Mouse (Mus musculus): ENCODE data around the gene Abcc9.

The Abcc9 gene

DNA sequence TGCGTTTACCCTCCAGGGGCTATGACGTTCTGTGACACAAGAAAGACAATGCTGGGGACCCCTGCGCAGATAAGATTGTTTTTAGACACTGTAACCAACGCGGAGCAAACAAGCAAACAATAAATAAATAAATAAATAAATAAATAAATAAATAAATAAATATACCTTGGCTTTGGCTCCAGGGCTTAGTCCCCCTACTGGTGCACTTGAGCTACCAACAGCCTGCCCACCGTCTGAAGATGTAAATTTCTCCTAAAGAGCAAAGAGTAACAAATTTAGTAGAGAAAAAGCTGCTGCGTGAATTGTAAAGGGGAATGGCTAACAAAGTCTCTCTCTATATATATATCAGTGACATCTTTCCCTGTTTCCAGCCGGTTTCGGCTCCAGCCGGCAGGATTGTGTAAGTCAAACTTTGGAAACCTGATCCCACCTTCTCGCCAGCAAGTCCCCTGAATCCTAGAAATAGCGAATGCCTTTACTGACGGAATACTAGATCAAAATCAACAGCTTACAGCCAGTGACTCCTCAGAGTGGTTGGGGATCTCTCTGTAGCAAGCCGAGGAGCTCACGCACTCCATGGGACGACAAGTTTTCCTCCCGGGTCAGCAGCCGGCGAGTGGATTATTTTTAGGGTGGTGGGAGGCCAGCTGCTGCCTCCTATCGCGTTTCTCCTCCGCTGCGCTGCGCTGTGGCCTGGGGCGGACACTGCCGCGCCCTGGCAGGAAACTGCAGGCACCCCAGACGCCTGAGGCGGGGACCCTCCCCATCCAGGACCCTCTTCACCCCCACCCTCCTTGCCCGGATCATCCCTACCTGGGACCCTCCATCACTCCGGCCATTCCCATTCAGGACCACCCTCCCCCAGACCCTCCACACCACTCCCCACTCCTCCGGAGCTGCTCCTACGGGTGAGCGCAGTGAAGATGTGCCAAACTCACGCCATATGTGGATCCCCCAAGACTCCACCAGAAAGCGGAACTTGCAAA, at the start of gene Abcc9:
Gene Abcc9, minus strand, starts transcription at position 664 of the 986 bp plus-strand sequence.
- DNase-seq = peak; percentile 36

DNA sequence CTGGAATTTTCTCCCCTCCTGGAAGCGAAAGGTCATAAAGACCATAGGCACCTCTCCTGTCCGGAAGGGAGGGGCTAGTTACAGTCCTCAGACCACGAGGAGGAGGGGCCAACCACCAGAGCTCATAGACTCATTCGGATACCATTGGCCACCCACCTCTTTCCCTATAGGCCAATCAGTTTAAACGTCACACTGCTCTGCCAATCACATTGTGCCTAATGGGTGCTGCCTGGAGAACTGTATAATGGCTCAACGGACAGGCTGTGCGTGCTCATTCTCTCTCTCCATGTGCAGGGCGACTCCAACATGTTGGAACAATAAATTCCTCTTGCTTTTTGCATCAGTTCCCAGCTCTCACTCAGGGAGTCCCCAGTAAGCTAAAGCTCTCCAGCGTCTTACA, 49.2 kb upstream of the Abcc9 start:
- DNase-seq = no peak

DNA sequence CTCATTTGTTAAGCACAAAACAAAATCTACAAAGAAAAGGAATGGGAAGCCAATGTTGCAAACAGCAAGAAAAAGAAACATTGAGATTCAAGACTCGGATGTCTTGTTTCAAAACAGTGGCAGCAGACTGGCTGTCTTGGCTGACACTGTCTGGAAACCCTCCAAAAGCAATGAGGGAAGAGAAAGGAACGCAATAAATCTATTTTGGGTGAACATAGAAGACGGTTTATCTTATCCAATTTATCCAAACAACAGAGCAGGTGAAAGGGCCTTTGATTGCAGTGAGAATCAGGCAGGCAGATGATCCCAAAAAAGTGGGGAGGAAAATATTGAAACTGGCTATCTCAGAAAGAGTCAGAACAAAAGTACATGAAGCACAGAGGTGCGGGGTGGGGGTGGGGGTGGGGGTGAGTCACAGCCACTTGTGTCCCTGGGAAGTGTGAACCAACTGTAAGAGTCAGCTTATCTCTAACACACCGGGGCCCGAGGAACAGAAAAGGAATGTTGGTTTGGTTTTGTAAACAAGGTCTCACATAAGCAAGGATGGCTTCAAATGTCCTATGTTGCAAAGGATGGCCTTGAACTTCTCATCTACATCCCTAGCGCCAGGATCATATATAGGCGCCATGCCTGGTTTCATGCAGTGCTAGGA, 46.1 kb upstream of the Abcc9 start:
- DNase-seq = no peak

DNA sequence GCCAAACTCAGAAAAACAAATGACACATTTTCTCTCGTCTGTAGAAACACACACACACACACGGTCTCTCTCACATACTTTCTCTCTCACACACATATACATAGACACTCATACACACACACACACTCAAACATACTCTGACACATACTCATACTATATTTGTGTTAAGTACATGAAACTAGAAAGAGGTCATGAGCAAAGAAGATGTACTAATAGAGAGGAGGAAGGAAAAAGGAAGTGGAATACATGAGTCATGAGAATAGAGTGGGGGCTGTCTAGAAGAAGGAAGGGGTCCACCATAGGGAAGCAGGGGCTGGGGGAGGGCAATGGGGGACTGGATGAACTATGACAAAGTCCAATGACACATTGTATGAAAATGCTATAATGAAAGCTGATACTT, 45.0 kb upstream of the Abcc9 start:
- no peak for DNase-seq

DNA sequence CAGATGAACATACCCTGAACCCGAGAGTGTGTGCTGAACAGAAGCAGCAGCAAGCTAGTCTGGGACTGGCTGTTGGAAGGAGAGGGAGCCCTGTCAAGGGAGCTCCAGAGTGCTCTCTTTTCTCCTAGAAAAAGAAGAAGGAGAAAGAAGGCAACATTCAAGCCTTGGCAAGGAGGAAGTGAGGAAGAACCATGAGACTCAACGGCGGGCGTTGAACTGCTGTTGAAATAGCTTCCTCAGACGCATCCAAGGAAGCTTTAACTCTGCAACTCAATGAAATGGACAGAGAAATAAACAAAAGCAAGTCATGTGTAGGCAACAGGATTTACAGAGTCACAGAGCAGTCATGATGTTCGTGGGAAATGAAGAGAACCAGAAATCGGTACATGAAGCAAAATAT, 44.6 kb upstream of the Abcc9 start:
- DNase-seq = no peak

DNA sequence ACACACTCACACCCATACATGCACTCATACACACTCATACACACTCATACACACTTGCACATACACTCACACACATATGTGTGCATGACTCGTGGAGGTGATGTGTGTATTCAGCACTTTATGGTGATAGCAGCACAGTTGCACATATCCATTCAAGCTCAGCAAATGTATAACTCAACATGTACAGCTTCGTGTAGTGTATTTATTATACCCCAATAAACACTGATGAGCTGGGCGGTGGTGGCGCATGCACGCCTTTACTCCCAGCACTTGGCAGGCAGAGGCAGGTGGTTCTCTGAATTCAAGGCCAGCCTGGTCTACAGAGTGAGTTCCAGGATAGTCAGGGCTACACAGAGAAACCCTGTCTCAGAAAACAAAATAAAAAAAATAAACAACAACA, 43.4 kb upstream of the Abcc9 start:
- no peak for DNase-seq

DNA sequence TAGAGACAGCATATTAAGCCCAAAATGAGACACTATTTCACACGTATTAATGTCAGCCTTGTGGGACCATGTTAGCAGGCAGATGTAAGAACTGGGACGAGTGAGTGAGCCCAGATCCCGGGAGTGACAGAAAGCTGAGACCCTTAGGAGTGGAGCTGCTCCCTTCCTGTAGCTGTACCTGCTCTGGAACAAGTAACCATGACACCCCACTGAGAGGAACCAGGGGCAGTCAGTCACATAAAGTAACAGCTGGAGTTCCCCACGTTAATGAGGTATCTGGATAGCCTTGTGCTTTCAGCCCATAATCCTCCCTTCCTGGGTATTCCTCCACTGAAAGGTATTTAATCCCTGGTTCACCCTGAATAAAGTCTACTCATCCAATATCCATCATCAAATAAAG, 41.1 kb upstream of the Abcc9 start:
- DNase-seq = no peak

DNA sequence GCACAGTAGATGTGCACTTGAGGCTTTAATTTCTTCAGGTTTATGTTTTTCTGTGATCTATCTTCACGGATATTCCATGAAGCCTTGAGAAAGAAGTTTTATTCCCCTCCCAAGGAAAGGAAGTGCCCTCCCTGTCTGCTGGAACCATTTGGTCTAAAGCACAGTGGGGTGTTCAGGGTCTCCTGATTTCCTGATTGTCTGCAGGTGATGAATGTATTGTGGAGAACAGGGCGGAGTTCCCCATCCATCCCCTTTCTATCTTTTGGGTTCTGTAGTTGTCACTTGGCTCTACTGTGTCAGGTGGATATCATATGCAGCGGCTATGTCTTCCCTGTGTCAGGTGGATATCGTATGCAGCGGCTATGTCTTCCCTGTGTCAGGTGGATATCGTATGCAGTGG, 39.6 kb upstream of the Abcc9 start:
- DNase-seq = no peak

DNA sequence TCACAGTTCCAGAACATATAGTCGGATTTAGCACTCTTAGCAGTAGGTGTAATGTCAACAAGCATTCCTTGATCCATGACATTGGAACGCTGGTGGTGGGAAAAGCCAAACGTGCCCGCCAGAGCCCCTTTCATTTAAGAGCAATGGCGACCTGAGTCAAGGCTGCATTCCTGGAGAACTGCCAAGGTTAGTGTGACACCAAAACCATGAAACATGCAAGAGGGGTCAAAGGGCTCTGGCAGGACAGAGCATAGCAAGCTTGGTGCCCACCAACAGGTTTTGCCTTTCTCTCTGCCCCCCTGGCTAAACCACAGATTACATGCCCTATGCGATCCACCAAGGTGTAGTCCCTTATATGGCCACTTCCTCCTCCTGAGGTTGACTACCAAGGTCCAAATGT, 36.5 kb upstream of the Abcc9 start:
- no peak for DNase-seq

DNA sequence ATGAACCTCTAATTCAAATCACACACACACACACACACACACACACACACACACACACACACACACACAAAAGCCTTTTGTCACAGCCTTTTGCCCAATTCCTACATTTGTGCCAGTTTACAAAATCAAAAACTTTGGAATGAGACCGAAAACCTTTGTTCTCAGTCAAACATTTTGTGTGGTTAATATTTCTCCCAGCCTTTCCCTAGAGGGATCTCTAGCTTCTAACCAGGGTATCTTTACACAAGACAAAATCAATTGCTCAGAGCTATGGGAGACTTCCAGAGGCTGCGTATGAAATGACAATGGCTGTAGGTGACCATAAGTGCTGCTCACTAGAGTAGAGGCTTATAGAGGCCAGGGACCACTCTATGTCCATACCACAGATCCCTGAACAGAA, 36.1 kb upstream of the Abcc9 start:
- DNase-seq = no peak

DNA sequence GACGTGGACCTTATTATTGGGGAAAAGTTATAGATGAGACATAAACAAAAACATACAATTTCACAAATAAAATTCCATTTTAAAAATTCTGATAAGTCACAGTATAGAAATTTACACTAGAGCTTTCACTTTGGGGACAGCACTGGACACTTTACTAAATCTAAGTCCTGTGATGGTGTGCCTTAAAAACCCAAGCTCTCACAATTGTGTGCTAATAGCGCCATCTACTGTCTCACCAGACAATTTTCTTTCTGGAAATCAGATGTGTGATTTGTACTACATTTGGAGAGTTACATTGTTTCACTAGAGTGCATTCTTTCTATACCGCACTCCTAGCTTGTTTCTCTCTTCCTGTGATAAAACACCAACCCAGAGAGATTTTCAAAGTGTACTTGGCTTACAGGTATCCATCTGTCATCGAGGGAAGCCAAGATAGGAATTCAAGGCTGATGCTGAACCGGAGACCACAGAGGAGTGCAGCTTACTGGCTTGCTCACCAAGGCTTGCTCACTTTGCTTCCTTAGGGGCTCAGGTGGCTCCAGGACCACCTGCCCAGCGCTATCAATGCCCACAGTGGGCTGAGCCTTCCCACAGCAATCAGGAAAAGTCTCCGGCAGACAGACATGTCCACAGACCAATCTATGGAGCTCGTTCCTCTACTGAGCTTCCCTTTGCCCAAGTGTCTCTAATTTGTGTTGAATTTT, 33.3 kb upstream of the Abcc9 start:
- DNase-seq = peak; percentile 51

DNA sequence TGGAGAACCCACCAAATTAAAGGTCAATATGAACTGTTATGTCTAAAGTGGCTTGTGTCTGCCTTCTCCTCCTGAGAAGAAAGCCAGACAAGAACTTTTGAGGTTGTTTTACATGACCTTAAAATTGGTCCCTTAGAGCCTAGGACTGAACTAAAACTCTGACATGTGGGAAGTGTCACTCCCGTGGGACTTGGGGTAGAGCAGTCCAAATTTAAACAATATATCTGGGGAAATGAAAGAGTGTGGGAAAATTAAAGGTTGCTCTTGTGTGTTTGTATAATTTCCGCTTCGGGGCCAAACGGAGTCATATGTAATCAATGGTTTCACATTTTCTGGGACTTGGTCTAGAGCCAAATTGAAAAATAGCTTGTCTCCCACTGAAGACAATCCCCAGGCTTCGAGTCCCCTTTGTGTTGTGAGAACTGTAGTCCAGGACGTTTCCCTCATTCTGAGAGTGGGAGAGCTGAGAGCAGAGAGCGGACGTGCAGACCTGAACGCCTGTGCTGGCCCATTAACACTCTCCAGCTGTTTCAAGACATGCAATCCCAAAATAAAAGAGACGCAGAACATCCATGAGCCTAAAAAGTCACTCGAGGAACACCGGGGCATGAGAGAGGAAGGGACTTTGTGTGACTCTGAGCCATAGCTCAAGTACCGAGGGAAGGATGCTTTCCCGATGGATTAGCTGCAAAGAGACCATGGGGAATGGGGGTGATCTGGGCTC, 30.6 kb upstream of the Abcc9 start:
- no peak for DNase-seq

DNA sequence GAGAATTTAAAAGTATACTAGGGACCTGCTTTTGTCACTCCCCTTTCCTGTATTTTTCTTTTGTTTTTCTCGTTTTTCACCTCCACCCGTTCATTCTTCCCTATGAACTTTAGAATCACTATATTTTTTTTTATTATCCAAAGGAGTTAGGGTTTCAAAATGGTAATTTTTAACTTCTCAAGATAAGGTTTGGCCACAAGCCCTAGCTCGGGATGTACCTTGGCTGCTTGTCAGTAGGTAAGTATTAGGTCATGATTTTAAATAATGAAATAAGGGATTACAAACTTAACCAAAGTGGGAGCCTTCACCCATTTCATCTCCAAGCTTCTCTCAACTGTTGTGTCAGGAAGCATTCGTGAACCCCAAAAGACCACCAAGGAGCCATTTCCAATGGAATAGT, 23.9 kb upstream of the Abcc9 start:
- no peak for DNase-seq

DNA sequence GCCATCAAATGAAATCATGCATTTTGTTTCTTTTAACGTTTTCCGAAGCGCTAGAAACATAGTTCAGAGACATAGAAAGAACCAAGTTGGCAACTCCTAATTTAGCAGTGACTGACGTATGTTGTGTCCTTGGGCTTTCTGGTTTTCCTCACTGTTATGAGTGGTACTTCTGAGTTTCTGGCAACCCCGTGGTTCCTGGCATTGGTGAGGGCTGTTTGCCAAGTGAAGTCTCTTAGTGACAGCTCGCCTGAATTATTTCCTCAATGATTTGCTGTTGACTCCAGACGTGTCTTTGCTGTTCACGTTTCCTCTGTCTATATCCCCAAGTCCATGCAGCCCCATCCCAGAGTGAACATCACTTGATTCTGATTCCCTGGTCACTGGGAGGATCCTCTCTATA, 19.6 kb upstream of the Abcc9 start:
- DNase-seq = no peak

DNA sequence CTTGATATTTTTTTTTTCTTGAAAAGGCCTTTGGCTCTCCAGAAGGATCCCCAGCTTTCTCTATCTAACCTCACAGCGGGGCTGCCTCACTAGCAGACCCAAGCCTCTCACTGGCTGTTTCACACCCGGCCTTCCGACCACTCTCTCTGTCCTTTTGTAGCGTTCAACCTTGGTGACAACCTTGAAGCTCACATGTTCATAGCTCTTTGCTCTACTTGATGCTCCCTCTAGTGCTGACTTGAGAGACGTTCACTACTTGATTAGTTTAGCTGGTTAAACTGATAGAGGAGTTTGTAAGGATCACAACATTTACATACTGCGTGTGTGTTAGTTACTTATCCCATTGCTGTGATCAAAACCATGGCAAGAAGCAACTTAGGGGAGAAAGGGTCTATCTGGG, 18.5 kb upstream of the Abcc9 start:
- no peak for DNase-seq

DNA sequence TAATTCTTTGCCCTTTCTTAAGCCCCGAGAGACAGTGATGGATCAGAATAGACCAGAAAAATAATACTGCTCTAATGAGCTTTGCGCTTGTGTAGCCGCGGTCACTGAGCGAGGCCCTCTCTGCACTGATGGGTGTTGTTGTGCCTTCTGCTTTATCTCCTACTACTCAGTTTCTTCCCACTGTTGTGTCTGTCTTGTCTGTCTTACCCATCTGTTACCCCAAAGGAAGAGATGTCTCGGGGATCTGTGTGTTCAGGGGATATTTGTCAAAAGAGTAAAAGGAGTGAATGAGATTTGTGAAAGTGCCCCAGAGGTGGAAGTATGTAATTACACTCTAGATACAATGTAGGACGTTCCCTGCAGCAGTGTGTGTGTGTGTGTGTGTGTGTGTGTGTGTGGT, 16.1 kb upstream of the Abcc9 start:
- DNase-seq = no peak

DNA sequence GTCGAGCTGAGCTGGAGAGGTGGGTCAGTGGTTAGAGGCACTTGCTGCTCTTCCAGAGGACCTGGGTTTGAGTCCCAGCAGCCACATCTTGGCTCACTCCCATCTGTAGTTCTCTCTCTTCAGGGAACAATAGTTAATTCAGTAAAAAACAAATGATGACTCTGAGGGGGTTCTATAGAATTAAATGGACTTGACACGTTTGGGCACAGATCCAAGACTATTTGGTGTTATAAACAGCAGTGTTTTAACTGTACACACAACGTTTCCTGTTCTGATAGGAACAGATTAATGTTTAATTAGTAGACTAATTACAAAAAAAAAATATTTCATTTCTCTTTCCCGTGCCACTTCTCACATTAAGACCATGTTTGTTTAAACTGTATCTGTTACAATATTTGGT, 15.1 kb upstream of the Abcc9 start:
- no peak for DNase-seq

DNA sequence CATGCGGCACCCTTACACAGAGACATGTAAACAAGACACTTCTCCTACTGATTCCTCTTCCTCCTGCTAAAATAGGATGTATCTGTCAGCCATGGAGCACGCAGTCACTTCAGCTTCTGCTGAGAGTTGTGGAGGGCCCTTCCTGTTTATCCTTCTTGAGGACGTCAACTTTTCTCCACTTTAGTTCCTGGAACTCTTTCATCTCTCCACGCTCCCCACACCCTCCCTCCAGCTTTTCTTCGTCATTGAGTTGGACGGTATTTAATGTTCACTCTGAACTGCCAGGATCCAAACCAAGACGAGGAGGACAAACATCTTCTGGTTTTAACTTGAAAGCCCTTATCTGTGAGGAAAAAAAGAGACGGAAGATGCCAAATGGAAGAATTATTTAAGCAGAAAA, 12.9 kb upstream of the Abcc9 start:
- DNase-seq = no peak

DNA sequence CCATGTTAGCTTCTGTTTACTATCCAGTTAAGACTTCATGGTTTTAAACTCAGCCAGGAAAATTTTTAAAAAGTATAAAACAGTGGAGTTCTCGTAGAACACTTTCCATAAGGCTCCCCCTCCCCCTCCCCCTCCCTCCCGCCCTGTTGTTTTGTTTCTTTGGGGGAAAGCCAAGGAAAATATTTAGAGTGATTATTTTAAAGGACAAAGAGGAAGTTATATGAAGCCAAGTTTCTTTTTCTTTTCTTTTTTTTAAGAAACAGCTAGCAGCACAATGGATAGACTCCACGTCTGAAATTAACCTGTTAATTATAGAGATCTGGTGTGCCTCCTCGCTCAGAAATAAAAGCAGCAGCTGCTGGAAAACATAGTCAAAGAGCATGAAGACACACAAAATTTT, 9.0 kb upstream of the Abcc9 start:
- no peak for DNase-seq

DNA sequence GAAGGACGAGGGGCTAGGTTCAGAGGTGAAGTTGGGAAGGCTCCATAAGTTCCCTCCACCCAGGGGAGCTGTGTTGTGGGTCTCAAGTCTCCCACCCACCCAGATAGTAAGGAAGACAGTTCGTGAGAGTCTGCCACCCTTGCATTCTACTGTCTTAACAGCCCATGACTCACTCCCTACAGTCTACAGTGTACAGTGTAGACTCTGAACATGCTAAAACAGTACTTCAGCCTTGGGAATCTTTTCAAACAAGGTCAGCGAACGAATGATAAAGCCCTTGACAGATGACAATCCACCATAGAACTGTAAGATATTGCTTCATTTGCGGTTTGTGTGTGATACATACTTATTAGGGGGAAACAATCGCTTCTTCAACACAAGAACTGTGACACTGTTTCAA, 8.6 kb upstream of the Abcc9 start:
- no peak for DNase-seq

DNA sequence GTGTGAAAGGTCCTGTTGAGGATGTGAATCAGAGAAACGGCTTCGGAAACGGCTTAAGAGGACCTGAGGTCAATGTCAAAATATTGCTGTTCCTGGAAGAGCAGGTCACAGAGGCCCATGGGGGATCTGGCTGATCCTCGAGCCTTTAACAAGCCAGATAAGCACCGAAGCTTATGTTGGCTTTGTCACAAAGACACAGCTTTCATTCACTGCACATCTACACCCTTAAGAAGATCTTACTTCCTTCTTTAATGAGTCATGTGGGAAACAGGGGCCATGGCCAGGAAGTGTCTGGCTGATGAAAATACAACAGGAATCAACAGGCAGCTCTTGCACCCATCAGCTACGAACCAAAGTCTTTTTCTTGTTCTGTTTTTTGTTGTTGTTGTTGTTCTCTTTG, 6.3 kb upstream of the Abcc9 start:
- no peak for DNase-seq

DNA sequence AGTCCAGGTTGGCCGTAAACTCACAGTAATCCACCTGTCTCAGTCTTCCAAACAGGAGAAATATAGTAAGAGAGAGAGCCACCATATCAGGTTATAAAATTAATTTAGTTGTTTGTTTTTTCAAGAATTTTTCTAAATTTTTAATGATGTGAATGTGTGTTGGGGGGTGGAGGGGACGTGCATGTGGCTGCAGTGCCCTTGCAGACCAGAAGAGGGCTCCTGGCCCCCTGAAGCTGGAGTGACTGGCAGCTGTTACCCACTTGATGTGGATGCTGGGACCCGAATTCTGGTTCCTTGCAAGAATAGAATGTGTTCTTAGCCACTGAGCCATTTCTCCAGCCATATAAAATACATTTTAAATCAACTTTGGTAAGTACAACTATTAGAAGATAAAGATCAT, 4.6 kb upstream of the Abcc9 start:
- no peak for DNase-seq

DNA sequence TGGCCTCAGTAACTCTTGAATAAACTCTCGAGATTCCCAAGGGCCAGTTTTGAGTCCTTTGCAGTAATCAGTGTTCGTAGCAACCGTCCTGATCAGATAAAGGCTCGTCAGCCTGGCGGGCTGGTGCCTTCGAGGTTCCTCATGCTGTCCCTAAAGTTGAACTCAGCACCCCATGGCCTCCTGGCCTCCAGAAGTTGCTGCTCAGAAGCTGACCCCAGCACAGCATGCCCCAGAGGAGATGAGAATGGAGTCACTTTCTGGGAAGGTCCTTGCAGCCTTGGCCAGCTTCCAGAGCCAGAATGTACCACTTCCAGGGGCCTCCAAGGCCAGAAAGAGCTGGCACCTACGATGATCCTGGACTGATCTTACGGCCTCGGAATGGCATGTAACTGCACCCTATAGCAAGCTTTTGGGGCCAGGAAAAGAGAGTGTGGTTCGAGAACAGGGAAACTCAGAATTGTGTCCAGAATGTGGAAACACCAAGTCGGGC, 1.4 kb upstream of the Abcc9 start:
- no peak for DNase-seq
